Mouse (Mus musculus) neural tube, postnatal 0 days (tissue): ENCODE data around the gene Kntc1. TPM values are rescaled to one million over a fixed set of nuclear protein-coding genes. Genes with fewer than 3 reads are reported as not detected.

Source experiments
- polyA plus RNA-seq: library from polyadenylated mRNA; unstranded; fragments of >200 nt; fragmentation: Nextera tagmentation; extraction: Ambion mirVana; gene quantifications from 2 replicates; pipeline ENCODE4 v1.2.1, GENCODE M21; 2015

The Kntc1 gene
- 3.9 TPM in 2 replicates for polyA plus RNA-seq

DNA sequence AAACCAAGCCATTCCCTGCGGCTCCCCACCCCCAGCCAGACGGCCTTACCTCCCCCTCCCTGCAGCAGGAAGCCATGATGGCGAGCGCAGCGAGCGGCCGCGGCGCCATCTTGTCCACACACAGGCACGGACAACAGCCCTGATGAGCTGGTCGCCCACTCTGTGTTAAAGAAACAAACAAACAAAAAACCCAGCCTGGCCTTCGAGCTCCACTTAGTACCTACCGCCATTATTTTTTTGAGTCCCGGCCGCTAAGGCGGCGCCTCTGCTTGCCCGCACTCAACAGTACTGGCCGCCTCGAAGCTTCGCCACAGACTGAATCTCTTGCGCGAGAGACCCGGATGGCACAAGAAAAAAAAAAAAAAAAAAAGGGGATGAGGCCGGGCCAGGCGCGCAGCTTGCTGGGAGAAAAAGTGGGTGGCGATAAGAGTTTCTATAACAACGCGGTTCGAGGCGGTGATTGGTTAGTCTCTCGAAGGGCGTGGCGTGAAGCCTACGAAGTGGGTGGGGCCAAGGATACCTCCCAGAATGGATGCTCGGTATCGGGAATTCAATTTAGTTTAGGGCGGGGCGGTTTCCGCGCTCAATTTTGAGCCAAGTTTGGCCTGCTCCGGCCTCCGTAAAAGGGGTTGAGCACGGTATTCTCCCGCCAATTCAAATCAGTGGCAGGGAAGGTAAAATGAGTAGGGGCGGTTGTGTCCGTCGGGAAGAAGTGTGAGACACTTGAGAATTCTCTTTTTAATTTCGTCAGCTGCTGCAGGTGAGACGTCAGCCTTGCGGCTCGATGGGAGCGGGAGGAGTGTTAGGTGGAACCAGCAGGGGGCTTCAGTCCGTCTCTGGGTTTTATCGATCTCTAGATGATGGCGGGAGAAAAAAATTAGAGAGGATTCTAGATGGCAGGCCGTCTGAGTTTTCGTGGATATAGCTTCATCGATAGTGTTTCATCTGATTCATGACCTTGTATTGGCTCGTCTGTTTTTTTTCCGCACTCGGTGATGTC is at the start of gene Kntc1, which contains the start of gene Rsrc2:
Gene Kntc1 (plus strand): TSS at position 652 of the 1,000 bp plus-strand sequence.
Gene Rsrc2 (minus strand): TSS at position 350 of the 1,000 bp plus-strand sequence.

DNA sequence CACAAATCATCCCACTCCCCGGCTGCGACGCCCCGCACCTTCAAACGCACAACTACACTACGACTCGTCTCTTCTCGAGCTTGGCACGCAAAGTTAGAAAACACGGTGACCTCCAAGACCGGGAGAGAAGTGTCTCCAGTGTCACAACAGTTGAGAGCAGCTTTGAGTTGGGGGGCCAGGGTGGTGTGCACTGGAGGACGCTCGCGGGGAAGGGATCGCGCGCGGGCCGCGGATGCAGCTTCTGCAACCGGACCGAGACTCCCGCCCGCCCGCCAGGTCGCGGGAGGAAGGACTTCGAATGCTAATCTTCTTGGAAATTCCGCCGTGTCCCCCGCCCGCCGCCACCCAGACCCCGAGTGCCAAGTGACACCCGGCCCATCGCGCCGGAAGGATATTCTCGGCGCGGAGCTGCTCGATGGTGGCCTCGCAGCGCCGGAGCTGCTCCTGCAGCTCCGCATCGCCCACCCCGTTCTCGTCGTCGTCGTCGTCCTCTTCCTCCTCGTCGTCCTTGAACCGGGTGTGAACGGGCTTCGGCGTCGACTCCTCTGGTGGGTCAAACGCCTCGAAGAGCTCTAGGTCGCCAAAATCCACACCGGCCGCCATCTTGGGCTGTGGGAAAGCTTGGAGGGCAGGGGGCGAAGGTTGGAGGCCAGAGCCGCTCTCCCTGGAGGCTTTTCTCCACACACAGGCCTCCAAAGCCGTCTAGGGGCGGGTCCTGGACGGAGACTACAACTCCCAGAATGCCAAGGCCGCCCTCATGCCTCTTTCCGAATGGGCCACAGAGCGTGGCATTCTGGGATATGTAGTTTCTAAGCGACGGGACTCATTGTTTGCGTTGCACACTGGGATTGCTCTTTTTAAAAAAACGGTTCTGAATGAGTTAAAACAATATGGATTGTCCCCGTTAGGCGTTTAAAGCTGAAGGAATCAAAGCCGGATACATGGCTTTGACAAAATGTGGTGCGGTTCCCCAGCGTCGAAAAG is 28.9 kb upstream of the Kntc1 start, which contains the start of gene Zcchc8:
Gene Zcchc8 (minus strand): TSS at position 773 of the 984 bp plus-strand sequence.

DNA sequence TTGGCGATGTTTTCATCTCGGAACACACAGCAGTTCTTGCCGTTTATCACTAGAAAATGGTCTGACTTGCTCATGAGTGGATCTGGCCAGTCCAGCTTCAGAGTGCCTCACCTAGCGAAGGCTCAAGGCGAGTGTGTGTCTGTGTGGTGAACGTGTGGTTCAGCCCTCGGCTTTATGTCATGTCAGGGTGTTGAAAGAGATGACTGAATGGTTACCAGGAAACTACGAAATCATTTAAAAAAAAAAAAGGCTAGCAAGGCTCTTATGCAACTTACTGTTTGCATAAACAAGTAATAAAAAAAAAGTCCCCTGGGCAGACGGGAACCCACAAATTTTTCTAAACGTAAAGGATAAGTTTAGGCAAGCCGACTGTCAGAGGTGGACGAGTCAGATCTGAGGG is 115.8 kb downstream of the Kntc1 start, which contains the start of gene Hcar2:
Gene Hcar2 (minus strand): TSS at position 135 of the 400 bp plus-strand sequence.

Other genes with a start within 250 kb of the Kntc1 start
- gene B3gnt4, start 239.3 kb upstream of the Kntc1 start, polyA plus RNA-seq, result 1.1 and 1.6 TPM in 2 replicates
- gene Diablo, start 225.5 kb upstream of the Kntc1 start, polyA plus RNA-seq, result 87.9 and 97.2 TPM in 2 replicates
- gene Gm49027, start 224.2 kb upstream of the Kntc1 start, polyA plus RNA-seq, result 0.28 and 2.2 TPM in 2 replicates
- 26.4 and 29.9 TPM in 2 replicates for gene Vps33a, start 176.7 kb upstream of the Kntc1 start, polyA plus RNA-seq
- 66.6 and 76.1 TPM in 2 replicates for gene Clip1, start 65.1 kb upstream of the Kntc1 start, polyA plus RNA-seq
- 40.5 and 43.8 TPM in 2 replicates for gene Zcchc8, start 28.6 kb upstream of the Kntc1 start, polyA plus RNA-seq
- 104 TPM in 2 replicates for gene Rsrc2, start 302 bp upstream of the Kntc1 start, polyA plus RNA-seq
- not detected in 2 replicates for gene Hcar2, start 115.8 kb downstream of the Kntc1 start, polyA plus RNA-seq
- 0.82 and 1.3 TPM in 2 replicates for gene Hcar1, start 130.3 kb downstream of the Kntc1 start, polyA plus RNA-seq
- 111 and 119 TPM in 2 replicates for gene Denr, start 157.5 kb downstream of the Kntc1 start, polyA plus RNA-seq
- 3.5 and 4.5 TPM in 2 replicates for gene Gm43518, start 177.7 kb downstream of the Kntc1 start, polyA plus RNA-seq
- gene Ccdc62, start 181.0 kb downstream of the Kntc1 start, polyA plus RNA-seq, result 2.1 and 3.3 TPM in 2 replicates
- 20.0 and 25.4 TPM in 2 replicates for gene Hip1r, start 223.9 kb downstream of the Kntc1 start, polyA plus RNA-seq